Mouse (Mus musculus) left cerebral cortex, adult 8-10 months (tissue): ENCODE data around the gene Slc44a2. TPM values are rescaled to one million over a fixed set of nuclear protein-coding genes. Genes with fewer than 3 reads are reported as not detected.
"Not testable (repeated sequence)": the region's sequence is repeated elsewhere in the genome, so short reads cannot be mapped to it uniquely, and the experiment has no call there.

Experiments
- DNase-seq, 2 experiments: peaks; one replicate each; pipeline ENCODE4 v3.0.0; 2022; ENCODE audit warnings: low spot score in 2 of 2
- total RNA-seq, 4 experiments: library from RNA; stranded (reverse); gene quantifications; 2 replicates each; pipeline ENCODE4 v1.2.4; 2022

Gene Slc44a2
- total RNA-seq, 4 experiments from 2014 or later = 48.0 to 68.9 (median 52.3) TPM

DNA sequence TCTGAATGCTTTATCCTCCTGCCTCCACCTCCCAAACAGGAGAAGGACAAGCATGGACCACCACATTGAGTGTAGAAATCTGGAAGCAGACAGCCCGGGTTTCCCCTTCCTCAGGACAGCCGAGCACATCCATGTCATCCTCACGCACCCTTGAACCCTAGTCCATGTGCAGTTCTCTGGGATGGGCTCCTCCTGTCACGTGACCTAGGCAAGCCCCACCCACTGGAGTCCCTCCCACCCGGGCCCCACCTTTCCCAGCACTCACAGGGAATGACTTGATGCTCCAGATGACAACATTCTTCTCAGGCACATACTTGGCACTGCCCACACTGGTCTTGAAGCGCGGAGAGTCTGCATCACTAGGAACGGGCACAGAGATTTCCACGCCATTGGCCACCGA is 21.5 kb upstream of the Slc44a2 start:
- no peak for DNase-seq

DNA sequence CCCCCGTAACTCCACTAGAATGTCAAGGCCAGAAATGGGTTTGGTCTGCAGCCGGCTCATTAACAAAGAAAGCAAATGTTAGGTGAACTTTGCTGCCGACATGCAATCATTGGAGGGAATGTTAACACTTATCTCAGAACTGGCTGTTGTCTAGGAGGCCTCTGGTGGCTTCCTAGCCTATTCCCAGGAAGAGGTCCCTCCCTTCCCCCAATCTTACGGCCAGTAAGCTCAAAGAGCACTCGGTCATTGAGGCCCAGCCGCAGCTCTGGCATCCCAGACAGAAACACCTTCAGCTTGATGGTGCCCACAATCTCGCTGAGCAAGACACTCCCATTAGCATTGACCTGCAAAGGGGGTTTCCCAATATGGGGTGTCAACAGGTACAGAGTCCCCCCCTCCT is 15.4 kb upstream of the Slc44a2 start:
- no peak for DNase-seq

DNA sequence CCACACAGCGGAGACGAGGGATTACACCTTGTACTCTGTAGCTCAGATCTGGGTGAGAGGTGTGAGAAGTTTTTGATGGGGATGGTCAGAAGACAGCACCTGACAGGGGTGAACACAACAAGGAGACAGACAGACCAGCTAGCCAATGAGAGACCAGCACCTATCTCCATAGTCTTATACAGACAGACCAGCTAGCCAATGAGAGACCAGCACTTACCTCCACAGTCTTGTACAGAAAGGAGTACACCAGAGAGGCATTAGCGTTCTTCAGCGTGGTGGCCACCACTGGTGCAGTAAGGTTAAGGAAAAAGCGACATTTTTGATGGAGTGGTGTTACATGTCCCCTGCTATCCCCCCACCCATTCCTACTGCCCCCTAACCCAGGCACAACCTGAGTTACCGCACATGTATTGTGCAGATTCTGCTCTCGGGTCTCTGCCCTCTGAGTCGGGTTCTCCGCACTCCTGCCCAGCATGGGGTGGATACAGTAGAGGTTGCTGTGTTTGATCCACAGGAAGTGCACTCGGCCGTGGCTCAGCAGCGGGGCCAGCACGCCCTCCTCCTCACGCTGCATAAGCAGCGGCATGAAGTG is 11.3 kb upstream of the Slc44a2 start:
- no peak for DNase-seq

DNA sequence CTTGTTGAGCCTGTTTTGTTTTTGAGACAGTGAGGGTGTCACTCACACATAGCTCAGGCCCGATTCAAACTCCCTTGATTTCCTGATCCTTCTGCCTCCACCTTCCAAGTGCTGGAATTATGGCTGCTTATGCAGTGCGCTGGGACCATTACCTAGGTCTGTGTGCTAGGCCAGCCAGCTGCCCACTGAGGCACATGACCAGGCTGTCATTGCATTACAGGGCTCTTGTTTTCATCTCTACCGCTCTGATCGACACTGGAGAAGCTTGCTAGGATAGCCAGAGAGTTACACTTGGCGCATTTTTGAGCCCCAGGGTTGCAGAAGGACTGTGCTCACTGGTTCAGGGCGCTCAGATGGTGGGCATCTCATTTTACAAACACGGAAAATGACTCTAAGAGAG is 8.8 kb upstream of the Slc44a2 start:
- DNase-seq = no peak

- DNase-seq = no peak
Observed at GRCm38 (mm10) chr9:21312134-21312533, 8.4 kb upstream of the Slc44a2 start, which contains the start of gene Ap1m2. TSS of gene Ap1m2 (minus strand) at chr9:21312337.

- DNase-seq = peak; percentile 56 to 76
Observed at GRCm38 (mm10) chr9:21313394-21313793, 7.1 kb upstream of the Slc44a2 start.

DNA sequence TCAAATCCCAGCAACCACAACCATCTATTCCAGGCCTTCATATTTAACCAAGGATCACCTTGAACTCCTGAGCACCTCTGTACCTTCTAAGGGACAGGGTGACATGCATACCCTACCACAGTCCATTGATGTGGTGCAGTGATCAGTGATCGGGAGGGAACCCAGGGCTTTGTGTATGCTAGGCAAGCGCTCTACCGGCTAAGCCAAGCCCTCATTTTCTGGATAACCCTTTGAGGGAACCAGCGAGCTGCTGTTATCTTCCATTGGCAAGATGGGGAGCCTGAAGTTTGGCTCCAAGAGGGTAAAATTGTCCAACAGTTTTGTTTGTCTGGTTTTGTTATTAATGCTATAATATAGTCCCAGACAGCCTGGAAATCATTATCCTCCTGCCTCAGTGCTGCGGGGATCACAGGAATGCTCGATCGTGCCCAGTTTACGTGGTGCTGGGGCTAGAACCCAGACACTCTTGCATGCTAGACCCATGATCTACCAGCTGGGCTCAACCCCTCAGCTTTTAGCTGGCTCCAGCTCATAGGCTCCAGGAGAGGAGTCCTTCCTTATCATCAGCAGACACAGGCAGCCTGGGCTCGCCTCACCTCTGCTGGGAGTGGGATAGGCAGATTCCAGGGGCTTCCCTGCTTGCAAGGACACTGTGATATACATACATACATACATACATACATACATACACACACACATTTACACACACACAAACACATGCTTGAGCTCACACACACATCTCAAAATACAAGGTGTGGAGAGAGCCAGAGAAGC is 5.9 kb upstream of the Slc44a2 start:
- DNase-seq = no peak

DNA sequence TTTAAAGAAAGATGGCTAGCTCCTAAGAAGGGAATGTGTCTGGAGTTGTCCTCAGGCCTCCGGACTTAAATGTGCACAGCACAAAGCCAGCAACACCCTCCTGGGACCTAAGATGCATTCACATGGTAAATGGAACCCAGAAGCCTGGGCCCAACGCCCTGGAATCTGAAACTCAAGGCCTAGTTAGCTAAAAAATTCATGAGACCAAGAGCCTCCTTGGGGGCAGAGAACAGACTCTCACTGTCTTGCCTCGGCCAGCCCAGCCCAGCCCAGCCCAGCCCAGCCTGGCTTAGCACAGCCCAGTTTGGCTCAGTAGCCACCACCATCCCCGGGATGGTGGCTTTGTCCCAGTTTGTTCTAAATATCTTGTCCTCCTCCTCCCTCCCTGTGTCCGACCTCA is 5.1 kb upstream of the Slc44a2 start:
- DNase-seq = no peak

GRCm38 (mm10) chr9:21316696-21317095 is 3.8 kb upstream of the Slc44a2 start:
- no peak for DNase-seq

- DNase-seq = no peak
Observed at GRCm38 (mm10) chr9:21318792-21319191, 1.7 kb upstream of the Slc44a2 start.

GRCm38 (mm10) chr9:21319503-21319902 is 995 bp upstream of the Slc44a2 start:
- no peak for DNase-seq

DNA sequence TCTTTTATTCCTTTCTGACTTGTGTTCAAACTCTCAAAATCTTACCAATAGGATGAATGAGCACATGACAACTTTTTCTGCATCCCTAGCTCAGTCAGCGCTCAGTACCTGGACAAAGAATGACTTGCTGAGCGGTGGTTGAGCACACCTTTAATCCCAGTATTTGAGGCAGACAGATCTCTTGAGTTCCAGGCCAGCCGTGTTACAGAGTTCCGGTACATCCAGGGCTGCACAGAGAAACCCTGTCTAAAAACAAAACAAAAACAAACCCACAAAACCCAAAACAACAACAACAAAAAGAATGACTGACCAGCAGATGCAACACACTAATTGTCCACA is 249 bp upstream of the Slc44a2 start:
- DNase-seq = no peak

DNA sequence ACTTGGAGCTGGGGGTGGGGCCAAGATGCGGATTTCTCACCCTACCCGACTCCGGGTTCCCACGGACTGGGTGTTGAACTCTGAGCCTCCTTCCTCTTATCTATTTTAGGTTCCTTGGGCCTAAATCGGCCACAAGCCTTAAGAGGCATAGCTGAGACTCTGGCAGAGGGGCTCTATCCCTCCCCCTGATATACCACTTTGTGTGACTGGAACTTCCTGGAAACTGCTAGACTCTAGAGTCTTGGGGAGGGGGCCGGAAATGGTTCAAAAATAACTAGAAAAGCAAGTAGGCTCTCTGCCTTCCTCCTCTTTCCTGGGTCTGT is 976 bp downstream of the Slc44a2 start:
- no peak for DNase-seq

DNA sequence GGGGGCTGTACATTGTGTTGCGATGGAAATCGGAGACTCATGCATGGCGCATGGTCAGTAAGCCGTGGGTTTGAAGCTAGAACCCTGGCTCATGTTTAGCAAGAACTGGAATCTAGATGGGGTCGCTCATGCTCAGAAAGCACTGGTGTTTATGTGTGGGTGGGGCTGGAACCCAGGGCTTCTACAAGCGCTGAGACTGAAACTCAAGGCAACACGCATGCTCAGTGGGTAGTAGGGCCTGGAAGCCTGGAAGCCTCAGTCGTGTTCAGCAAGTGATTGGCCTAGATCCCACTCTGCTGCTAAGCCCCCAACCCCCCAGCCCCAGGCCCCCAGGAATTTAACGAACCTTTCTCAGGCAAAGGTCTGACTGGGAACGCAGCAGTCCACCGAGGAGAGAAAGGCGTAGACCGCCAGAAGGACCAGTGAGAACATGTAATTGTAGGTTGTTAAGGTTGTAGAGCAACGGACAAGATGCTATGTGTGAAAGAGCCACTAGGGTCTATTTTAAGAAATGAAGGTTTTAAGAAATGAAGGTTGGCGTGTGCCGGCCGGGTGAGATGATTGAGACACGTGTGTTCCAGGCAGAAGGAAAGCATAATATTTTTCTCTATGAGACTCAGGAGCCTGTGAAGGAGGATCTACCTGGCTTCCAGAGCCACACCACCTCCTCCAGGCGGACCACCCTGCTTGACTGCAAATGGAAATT is 1.9 kb downstream of the Slc44a2 start:
- no peak for DNase-seq

- not testable (repeated sequence) for DNase-seq
Observed at GRCm38 (mm10) chr9:21322917-21323297, 2.4 kb downstream of the Slc44a2 start.

DNA sequence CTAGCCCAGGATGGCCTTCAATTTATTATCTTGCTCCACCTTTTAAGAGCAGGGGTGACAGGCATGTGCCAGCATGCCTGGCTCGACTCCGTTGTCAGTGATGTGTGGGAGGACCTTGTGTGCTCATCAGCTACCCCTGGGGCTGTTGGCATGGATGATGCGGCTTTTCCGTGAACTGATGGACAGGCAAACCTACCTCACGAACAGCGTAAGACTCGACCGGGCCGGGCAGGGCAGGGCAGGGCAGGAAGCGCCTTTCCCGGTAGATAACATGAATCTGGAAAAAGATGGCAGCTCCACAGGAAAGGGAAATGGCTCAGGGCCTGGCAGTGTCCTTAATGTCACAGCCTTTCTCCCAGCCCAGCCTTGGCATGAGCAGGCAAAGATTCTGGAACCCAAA is 3.8 kb downstream of the Slc44a2 start:
- no peak for DNase-seq

- DNase-seq = no peak
Observed at GRCm38 (mm10) chr9:21327569-21327968, 7.1 kb downstream of the Slc44a2 start.

- no peak for DNase-seq
Observed at GRCm38 (mm10) chr9:21328041-21328440, 7.5 kb downstream of the Slc44a2 start.

GRCm38 (mm10) chr9:21329041-21329440 is 8.5 kb downstream of the Slc44a2 start:
- DNase-seq = no peak

- no peak for DNase-seq
Observed at GRCm38 (mm10) chr9:21329699-21330289, 9.3 kb downstream of the Slc44a2 start.

GRCm38 (mm10) chr9:21331365-21332140 is 11.1 kb downstream of the Slc44a2 start:
- DNase-seq = no peak
